Mouse (Mus musculus) lung, adult 2 months (tissue): ENCODE data around the gene Spag9.

Source experiments
- CTCF ChIP-seq: fragments of 200-500 bp; IDR thresholded peaks from 2 replicates; pipeline ENCODE4 v1.5.1; 2011; ENCODE audit warnings: mild to moderate bottlenecking, low read length, control low read depth; ENCODE audit not compliant: insufficient read depth
- POLR2A ChIP-seq: fragments of 200-500 bp; IDR thresholded peaks from 2 replicates; pipeline ENCODE4 v1.6.1; 2011; ENCODE audit warnings: low read depth, mild to moderate bottlenecking, control low read depth, low read length, borderline replicate concordance; ENCODE audit errors: extremely low read depth

- TF ChIP-seq POLR2A (no peak), CTCF (no peak)
Measured at GRCm38 (mm10) chr11:94165745-94166144, 169.9 kb downstream of the Spag9 start.
